Mouse (Mus musculus) lung, postnatal 4 days (tissue): ENCODE measurements around the gene Utrn.
A peak's percentile ranks its signal among the peaks of the same experiment; 100 is the strongest.

Experiments used
- DNase-seq, 2 experiments: peaks; one replicate each; pipeline ENCODE4 v3.0.0; 2021

Gene Utrn

GRCm38 (mm10) chr10:12832163-12832562 is 37.0 kb downstream of the Utrn start:
- DNase-seq = peak in 1 of 2 experiments; percentile 40

- no peak for DNase-seq
These were observed 41.4 kb downstream of the Utrn start for GRCm38 (mm10) chr10:12827778-12828177.

GRCm38 (mm10) chr10:12827306-12827705 is 41.9 kb downstream of the Utrn start:
- no peak for DNase-seq

- peak; percentile 37 to 62 for DNase-seq
These were observed 42.3 kb downstream of the Utrn start for GRCm38 (mm10) chr10:12826760-12827281.

GRCm38 (mm10) chr10:12824386-12824785 is 44.8 kb downstream of the Utrn start:
- no peak for DNase-seq

GRCm38 (mm10) chr10:12823437-12824219 is 45.5 kb downstream of the Utrn start:
- DNase-seq = peak; percentile 49 to 54

GRCm38 (mm10) chr10:12820978-12821735 is 48.0 kb downstream of the Utrn start:
- DNase-seq = no peak

- peak in 1 of 2 experiments; percentile 62 for DNase-seq
These were observed 51.8 kb downstream of the Utrn start for GRCm38 (mm10) chr10:12817409-12817808.

- no peak for DNase-seq
These were observed 52.6 kb downstream of the Utrn start for GRCm38 (mm10) chr10:12816530-12816929.

GRCm38 (mm10) chr10:12814411-12814810 is 54.8 kb downstream of the Utrn start:
- DNase-seq = no peak

- DNase-seq = no peak
These were observed 55.3 kb downstream of the Utrn start for GRCm38 (mm10) chr10:12813881-12814280.

GRCm38 (mm10) chr10:12813211-12813811 is 55.9 kb downstream of the Utrn start:
- peak; percentile 41 to 44 for DNase-seq

- no peak for DNase-seq
These were observed 56.5 kb downstream of the Utrn start for GRCm38 (mm10) chr10:12812680-12813079.

GRCm38 (mm10) chr10:12810816-12811215 is 58.3 kb downstream of the Utrn start:
- no peak for DNase-seq

- no peak for DNase-seq
These were observed 59.5 kb downstream of the Utrn start for GRCm38 (mm10) chr10:12809702-12810101.

GRCm38 (mm10) chr10:12808467-12808866 is 60.7 kb downstream of the Utrn start:
- DNase-seq = no peak

GRCm38 (mm10) chr10:12807706-12808105 is 61.5 kb downstream of the Utrn start:
- DNase-seq = no peak

- DNase-seq = no peak
These were observed 63.3 kb downstream of the Utrn start for GRCm38 (mm10) chr10:12805826-12806225.

GRCm38 (mm10) chr10:12803939-12804338 is 65.2 kb downstream of the Utrn start:
- no peak for DNase-seq

- no peak for DNase-seq
These were observed 69.7 kb downstream of the Utrn start for GRCm38 (mm10) chr10:12799416-12799815.

GRCm38 (mm10) chr10:12798248-12798647 is 70.9 kb downstream of the Utrn start:
- DNase-seq = no peak

GRCm38 (mm10) chr10:12796510-12796840 is 72.7 kb downstream of the Utrn start:
- no peak for DNase-seq

GRCm38 (mm10) chr10:12795796-12796509 is 73.2 kb downstream of the Utrn start:
- no peak for DNase-seq
